Mouse (Mus musculus) midbrain, postnatal 0 days (tissue): ENCODE measurements around the gene Tnip1. TPM values are rescaled to one million over a fixed set of nuclear protein-coding genes. Genes with fewer than 3 reads are reported as not detected.

Experiments used
- ATAC-seq: fragments of 200-750 bp; cut with Nextera tagmentation; 2 replicates; pipeline ENCODE4 v1.8.0; 2017; ENCODE audit warnings: moderate number of reproducible peaks, mild to moderate bottlenecking, moderate TSS enrichment, moderate library complexity; ENCODE audit not compliant: low FRiP score
- DNase-seq: peaks from one replicate; pipeline ENCODE4 v3.0.0-alpha.2; 2015; ENCODE audit warnings: low spot score
- H3K27ac ChIP-seq: fragments of 300-500 bp; sonication (generic); 2 replicates; pipeline ENCODE4 v1.5.1; 2014; ENCODE audit warnings: low read depth, mild to moderate bottlenecking, low read length, mixed read lengths
- H3K27me3 ChIP-seq: fragments of 300-500 bp; sonication (generic); 2 replicates; pipeline ENCODE4 v1.6.1; 2014; ENCODE audit warnings: low read length, control low read depth, mixed read lengths; ENCODE audit not compliant: insufficient read depth
- H3K36me3 ChIP-seq: fragments of 300-500 bp; sonication (generic); 2 replicates; pipeline ENCODE4 v1.6.1; 2014; ENCODE audit warnings: low read length, control low read depth, mixed read lengths; ENCODE audit not compliant: insufficient read depth
- H3K4me1 ChIP-seq: fragments of 300-500 bp; sonication (generic); 2 replicates; pipeline ENCODE4 v1.6.1; 2014; ENCODE audit warnings: mild to moderate bottlenecking, control low read depth, antibody characterized with exemption, low read length, mixed read lengths; ENCODE audit not compliant: insufficient read depth
- H3K4me2 ChIP-seq: fragments of 300-500 bp; sonication (generic); 2 replicates; pipeline ENCODE4 v1.6.1; 2014; ENCODE audit warnings: low read depth, mild to moderate bottlenecking, low read length, mixed read lengths; ENCODE audit not compliant: poor library complexity, severe bottlenecking
- H3K4me3 ChIP-seq: fragments of 300-500 bp; sonication (generic); 2 replicates; pipeline ENCODE4 v1.5.1; 2014; ENCODE audit warnings: low read depth, mild to moderate bottlenecking, low read length, moderate library complexity
- H3K9ac ChIP-seq: fragments of 300-500 bp; sonication (generic); replicated peaks from 2 replicates; pipeline ENCODE4 v1.6.1; 2014; ENCODE audit warnings: mild to moderate bottlenecking, low read length, moderate library complexity, mixed read lengths; ENCODE audit not compliant: poor library complexity, severe bottlenecking
- H3K9me3 ChIP-seq: fragments of 300-500 bp; sonication (generic); 2 replicates; pipeline ENCODE4 v1.6.1; 2016; ENCODE audit warnings: low read length, control low read depth
- CTCF ChIP-seq: IDR thresholded peaks from 2 replicates; pipeline ENCODE4 v1.5.1; 2016; ENCODE audit warnings: antibody characterized with exemption, mild to moderate bottlenecking
- WGBS: fragments of 180-500 bp; shearing (Covaris S2); extraction: QIAGEN DNeasy Blood & Tissue Kit; methylation state at CpG from one replicate; pipeline ENCODE4 v1.1.7; 2014; 5-methylcytosine and 5-hydroxymethylcytosine counted together
- polyA plus RNA-seq: library from polyadenylated mRNA; unstranded; fragments of >200 nt; fragmentation: Nextera tagmentation; extraction: Ambion mirVana; gene quantifications from 2 replicates; pipeline ENCODE4 v1.2.1, GENCODE M21; 2015
- total RNA-seq: library from RNA; depleted of rRNA; stranded (reverse); fragments of >200 nt; gene quantifications from 2 replicates; pipeline ENCODE4 v1.2.3, GENCODE M21; 2014

The Tnip1 gene
- total and polyA plus RNA-seq, 2 experiments from 2014 or later = 17.2 to 19.2 TPM

- H3K27ac ChIP-seq = no peak overlapping the region
- no peak overlapping the region for H3K9ac ChIP-seq
- H3K27me3 ChIP-seq = no peaks in the 10 kb centered on the region
- H3K4me3 ChIP-seq = no peak overlapping the region
- 89% methylated on average over 5 of the region's 5 CpGs for WGBS
- TF ChIP-seq CTCF = no peak
- no peaks in the 10 kb centered on the region for H3K36me3 ChIP-seq
- no peaks in the 10 kb centered on the region for H3K4me1 ChIP-seq
- H3K4me2 ChIP-seq = no peak overlapping the region
- ATAC-seq (no peak), DNase-seq (no peak)
- no peaks in the 10 kb centered on the region for H3K9me3 ChIP-seq
These were observed 71.4 kb downstream of the Tnip1 start for GRCm38 (mm10) chr11:54891341-54891740.

GRCm38 (mm10) chr11:54887927-54888326 is 74.8 kb downstream of the Tnip1 start:
- 81% methylated on average over 6 of the region's 6 CpGs for WGBS
- DNase-seq (no peak), ATAC-seq (no peak)
- H3K4me3 ChIP-seq = no peak overlapping the region
- no peak overlapping the region for H3K9ac ChIP-seq
- H3K4me1 ChIP-seq = no peaks in the 10 kb centered on the region
- TF ChIP-seq CTCF = no peak
- H3K4me2 ChIP-seq = no peak overlapping the region
- no peaks in the 10 kb centered on the region for H3K9me3 ChIP-seq
- H3K27ac ChIP-seq = no peak overlapping the region
- no peaks in the 10 kb centered on the region for H3K36me3 ChIP-seq
- H3K27me3 ChIP-seq = no peaks in the 10 kb centered on the region

GRCm38 (mm10) chr11:54885406-54885805 is 77.3 kb downstream of the Tnip1 start:
- 93% methylated on average over 2 of the region's 2 CpGs for WGBS
- no peaks in the 10 kb centered on the region for H3K36me3 ChIP-seq
- H3K4me3 ChIP-seq = no peak overlapping the region
- no peaks in the 10 kb centered on the region for H3K4me1 ChIP-seq
- no peak for TF ChIP-seq CTCF
- no peaks in the 10 kb centered on the region for H3K27me3 ChIP-seq
- no peak for DNase-seq
- H3K9me3 ChIP-seq = no peaks in the 10 kb centered on the region
- no peak for ATAC-seq
- H3K9ac ChIP-seq = no peak overlapping the region
- H3K27ac ChIP-seq = no peak overlapping the region
- H3K4me2 ChIP-seq = no peak overlapping the region

- Histone ChIP-seq H3K4me1 (no peaks in the 10 kb centered on the region), H3K9ac (no peak overlapping the region), H3K4me3 (no peak overlapping the region), H3K27me3 (no peaks in the 10 kb centered on the region), H3K9me3 (no peaks in the 10 kb centered on the region), H3K4me2 (no peak overlapping the region), H3K36me3 (no peaks in the 10 kb centered on the region), H3K27ac (no peak overlapping the region)
- DNase-seq = peak; percentile 26
- WGBS = 28% methylated on average over 4 of the region's 5 CpGs
- ATAC-seq = no peak
- TF ChIP-seq CTCF = no peak
These were observed 77.8 kb downstream of the Tnip1 start for GRCm38 (mm10) chr11:54884937-54885336.

- Histone ChIP-seq H3K36me3 (no peaks in the 10 kb centered on the region), H3K27me3 (no peaks in the 10 kb centered on the region), H3K4me2 (no peak overlapping the region), H3K27ac (no peak overlapping the region), H3K4me3 (no peak overlapping the region), H3K9me3 (no peaks in the 10 kb centered on the region), H3K9ac (no peak overlapping the region), H3K4me1 (no peaks in the 10 kb centered on the region)
- no peak for DNase-seq
- no peak for TF ChIP-seq CTCF
- 76% methylated on average over 5 of the region's 5 CpGs for WGBS
- ATAC-seq = no peak
These were observed 78.4 kb downstream of the Tnip1 start for GRCm38 (mm10) chr11:54884197-54884828.

- no peak overlapping the region for H3K27ac ChIP-seq
- no peaks in the 10 kb centered on the region for H3K4me1 ChIP-seq
- no peaks in the 10 kb centered on the region for H3K36me3 ChIP-seq
These were observed 80.0 kb downstream of the Tnip1 start for GRCm38 (mm10) chr11:54882671-54883070.

More at GRCm38 (mm10) chr11:54882671-54883070, 80.0 kb downstream of the Tnip1 start:
- no peak overlapping the region for H3K9ac ChIP-seq
- H3K9me3 ChIP-seq = no peaks in the 10 kb centered on the region
- WGBS = 44% methylated on average over 8 of the region's 8 CpGs
- no peak for DNase-seq
- ATAC-seq = no peak
- no peak overlapping the region for H3K4me2 ChIP-seq
- H3K27me3 ChIP-seq = no peaks in the 10 kb centered on the region
- no peak overlapping the region for H3K4me3 ChIP-seq
- no peak for TF ChIP-seq CTCF
